Comparison of ENCODE assay signal across 8 mouse cellular contexts in genomic region chr3:37203984-37204428, GRCm38 (mm10). TPM values are rescaled to one million over a fixed set of nuclear protein-coding genes. Genes with fewer than 3 reads are reported as not detected.
DNase-seq lines count a peak whose midpoint lies in the region; ATAC-seq and TF ChIP-seq lines count a peak whose summit lies in the region.

No protein-coding gene starts in this region.

- H3K4me3 ChIP-seq in bone marrow, adult 2 months (replicated peaks; ENCODE audit: control insufficient read depth, low read depth, low read length), result peak overlapping the region; percentile 44
- H3K4me3 ChIP-seq in embryonic facial prominence, embryonic 15.5 days (replicated peaks), result peak overlapping the region; percentile 61
- peak overlapping the region; percentile 49 for H3K4me3 ChIP-seq in limb, embryonic 14.5 days (replicated peaks; ENCODE audit: low read length)
- peak overlapping the region; percentile 39 for H3K4me3 ChIP-seq in midbrain, postnatal 0 days (ENCODE audit: low read depth, low read length)

- TF ChIP-seq POLR2A in bone marrow, adult 2 months (IDR thresholded peaks at IDR 0.05; ENCODE audit: borderline replicate concordance, control insufficient read depth, low read depth, low read length), result no peak
- TF ChIP-seq POLR2A in limb, embryonic 14.5 days (IDR thresholded peaks at IDR 0.05; ENCODE audit: borderline replicate concordance, extremely low read depth, insufficient read depth, insufficient read length), result no peak

- H3K9ac ChIP-seq in embryonic facial prominence, embryonic 15.5 days, result peak overlapping the region; percentile 44; the same call in 1 of the 2 replicates
- H3K9ac ChIP-seq in limb, embryonic 14.5 days (ENCODE audit: low read depth, low read length, severe bottlenecking), result peak overlapping the region; percentile 56
- H3K9ac ChIP-seq in midbrain, postnatal 0 days (replicated peaks; ENCODE audit: low read length, poor library complexity, severe bottlenecking), result peak overlapping the region; percentile 40; the same call in 1 of the 2 replicates

- no peaks in the 10 kb centered on the region for H3K36me3 ChIP-seq in embryonic facial prominence, embryonic 15.5 days
- H3K36me3 ChIP-seq in limb, embryonic 14.5 days (ENCODE audit: control insufficient read depth, insufficient read depth, low read length), result no peaks in the 10 kb centered on the region
- H3K36me3 ChIP-seq in midbrain, postnatal 0 days (ENCODE audit: insufficient read depth, low read length), result no peaks in the 10 kb centered on the region

- peak; percentile 60; the same call in 1 of the 2 replicates for ATAC-seq in embryonic facial prominence, embryonic 15.5 days (ENCODE audit: insufficient number of reproducible peaks, low FRiP score, low TSS enrichment, low read depth)
- peak; percentile 51; the same call in 1 of the 2 replicates for ATAC-seq in limb, embryonic 14.5 days (ENCODE audit: low FRiP score, low read depth)
- ATAC-seq in midbrain, postnatal 0 days (ENCODE audit: low FRiP score), result peak; percentile 77

- no peaks in the 10 kb centered on the region; the same call in 1 of the 2 replicates for H3K4me1 ChIP-seq in bone marrow, adult 2 months (ENCODE audit: control insufficient read depth, insufficient read depth, low read length)
- 0 out of 2 replicates have a peak, but pooled peaks cover 7% of the 10 kb centered on the region for H3K4me1 ChIP-seq in embryonic facial prominence, embryonic 15.5 days
- 0 out of 2 replicates have a peak, but pooled peaks cover 3% of the 10 kb centered on the region for H3K4me1 ChIP-seq in limb, embryonic 14.5 days (ENCODE audit: control insufficient read depth, insufficient read depth, low read length)
- no peaks in the 10 kb centered on the region for H3K4me1 ChIP-seq in midbrain, postnatal 0 days (ENCODE audit: insufficient read depth, low read length)

- H3K27ac ChIP-seq in bone marrow, adult 2 months (ENCODE audit: control insufficient read depth, insufficient read depth, low read depth, low read length, poor library complexity), result peak overlapping the region; percentile 20
- no peak overlapping the region for H3K27ac ChIP-seq in embryonic facial prominence, embryonic 15.5 days (replicated peaks)
- no peak overlapping the region for H3K27ac ChIP-seq in limb, embryonic 14.5 days (replicated peaks; ENCODE audit: low read depth, low read length)
- no peak overlapping the region for H3K27ac ChIP-seq in midbrain, postnatal 0 days (ENCODE audit: low read depth, low read length)

- H3K9me3 ChIP-seq in embryonic facial prominence, embryonic 15.5 days (replicated peaks), result no peaks in the 10 kb centered on the region
- H3K9me3 ChIP-seq in limb, embryonic 14.5 days (ENCODE audit: control insufficient read depth, low read length), result no peaks in the 10 kb centered on the region
- H3K9me3 ChIP-seq in midbrain, postnatal 0 days (ENCODE audit: low read length), result no peaks in the 10 kb centered on the region

- H3K4me2 ChIP-seq in embryonic facial prominence, embryonic 15.5 days (replicated peaks), result peak overlapping the region; percentile 84
- H3K4me2 ChIP-seq in limb, embryonic 14.5 days (replicated peaks; ENCODE audit: low read depth, low read length, severe bottlenecking), result peak overlapping the region; percentile 69
- H3K4me2 ChIP-seq in midbrain, postnatal 0 days (ENCODE audit: low read depth, low read length, poor library complexity, severe bottlenecking), result peak overlapping the region; percentile 73

- TF ChIP-seq CTCF in bone marrow, adult 2 months (IDR thresholded peaks at IDR 0.05; ENCODE audit: control insufficient read depth, insufficient read depth, low read length), result peak; percentile 31; the same call in 1 of the 2 replicates
- TF ChIP-seq CTCF in midbrain, postnatal 0 days (IDR thresholded peaks at IDR 0.05), result peak; percentile 96

- 0% methylated on average over 11 of the region's 11 CpGs for WGBS in bone marrow, adult 2 months
- under 1% methylated on average over 11 of the region's 11 CpGs for WGBS in embryonic facial prominence, embryonic 15.5 days
- WGBS in limb, embryonic 14.5 days, result 2% methylated on average over 11 of the region's 11 CpGs
- 2% methylated on average over 11 of the region's 11 CpGs for WGBS in midbrain, postnatal 0 days

- no peaks in the 10 kb centered on the region for H3K27me3 ChIP-seq in embryonic facial prominence, embryonic 15.5 days
- no peaks in the 10 kb centered on the region for H3K27me3 ChIP-seq in limb, embryonic 14.5 days (ENCODE audit: control insufficient read depth, insufficient read depth, low read length)
- H3K27me3 ChIP-seq in midbrain, postnatal 0 days (ENCODE audit: insufficient read depth, low read length), result no peaks in the 10 kb centered on the region

- DNase-seq in 416B (ENCODE audit: low read depth), result peak; percentile 92
- DNase-seq in heart, adult 8-10 months (ENCODE audit: low spot score), result peak; percentile 87
- DNase-seq in kidney, adult 9 months, result peak; percentile 87
- DNase-seq in limb, embryonic 14.5 days (ENCODE audit: low spot score), result peak; percentile 91
- peak; percentile 93 for DNase-seq in midbrain, postnatal 0 days (ENCODE audit: low spot score)
- DNase-seq in spleen, postnatal 14 days (ENCODE audit: low spot score in 2 of 2), result peak; percentile 26 to 57

RNA-seq across cellular contexts. Expression of gene Il21, which starts 28.4 kb away (rescaled TPM):
- polyA plus RNA-seq in bone marrow, adult 2 months (2011; ENCODE audit: insufficient read depth, insufficient read length, low replicate concordance, missing spikeins), result not detected in 2 replicates
- not detected in 2 replicates for polyA plus RNA-seq in embryonic facial prominence, embryonic 15.5 days (2015; fragmentation: Nextera tagmentation; extraction: Ambion mirVana)
- total RNA-seq in heart, adult 8-10 months (2022), result not detected
- polyA plus RNA-seq in limb, embryonic 14.5 days (2012; rRNA removed), result not detected in 2 replicates
- polyA plus RNA-seq in limb, embryonic 14.5 days (2014; fragmentation: Nextera tagmentation; extraction: Ambion mirVana), result not detected in 2 replicates
- not detected in 2 replicates for total RNA-seq in midbrain, postnatal 0 days (2014; rRNA removed)
- not detected in 2 replicates for polyA plus RNA-seq in midbrain, postnatal 0 days (2015; fragmentation: Nextera tagmentation; extraction: Ambion mirVana)

Comparison
In these comparisons a context has a peak if more than half of its experiments do, and no peak if none do; other contexts are left out.
1. DNase-seq: peak in every context shown above with its lines; median percentile 93 in midbrain, postnatal 0 days; 92 in 416B; 91 in limb, embryonic 14.5 days; 87 in heart, adult 8-10 months; 87 in kidney, adult 9 months; 42 in spleen, postnatal 14 days.